20 mouse cellular contexts compared by ENCODE assay signal in genomic region chr11:113691318-113691717, GRCm38 (mm10). TPM values are rescaled to one million over a fixed set of nuclear protein-coding genes. Genes with fewer than 3 reads are reported as not detected.
DNase-seq lines count a peak whose midpoint lies in the region; ATAC-seq and TF ChIP-seq lines count a peak whose summit lies in the region.
"Had no signal": no experiment of that assay in that cellular context is flagged by ENCODE, and none has a peak within 500 bp of the region (broad histone marks: within the 10 kb centered on the region; RNA-seq: fewer than 3 reads in every experiment).

No protein-coding gene starts in this region.

- H3K9ac ChIP-seq in kidney, embryonic 15.5 days: no peak overlapping the region
- H3K9ac ChIP-seq in stomach, embryonic 16.5 days (ENCODE audit: low read length): no peak overlapping the region
- H3K9ac ChIP-seq: limb, embryonic 13.5 days; neural tube, embryonic 13.5 days had no signal

- no peak overlapping the region for H3K4me3 ChIP-seq in kidney, embryonic 15.5 days (replicated peaks)
- no peak overlapping the region for H3K4me3 ChIP-seq in spleen, adult 2 months (ENCODE audit: extremely low read depth, insufficient read depth, insufficient read length)
- H3K4me3 ChIP-seq in stomach, embryonic 16.5 days (replicated peaks; ENCODE audit: low read length): no peak overlapping the region
- H3K4me3 ChIP-seq: erythroblast, embryonic 14.5 days; limb, embryonic 13.5 days; neural tube, embryonic 13.5 days had no signal

- WGBS in kidney, embryonic 15.5 days: 87% methylated on average over 5 of the region's 5 CpGs
- WGBS in spleen, adult 2 months: 84% methylated on average over 5 of the region's 5 CpGs
- WGBS in stomach, embryonic 16.5 days: 82% methylated on average over 5 of the region's 5 CpGs

- H3K9me3 ChIP-seq in kidney, embryonic 15.5 days (replicated peaks): no peaks in the 10 kb centered on the region
- H3K9me3 ChIP-seq in stomach, embryonic 16.5 days (replicated peaks; ENCODE audit: control insufficient read depth, low read length): no peaks in the 10 kb centered on the region
- H3K9me3 ChIP-seq: limb, embryonic 13.5 days; neural tube, embryonic 13.5 days had no signal

- H3K36me3 ChIP-seq in kidney, embryonic 15.5 days: peaks cover 95% of the 10 kb centered on the region
- H3K36me3 ChIP-seq in spleen, adult 2 months (ENCODE audit: control insufficient read depth, insufficient read depth, low read length): peaks cover 22% of the 10 kb centered on the region
- peaks cover 28% of the 10 kb centered on the region for H3K36me3 ChIP-seq in stomach, embryonic 16.5 days (ENCODE audit: control insufficient read depth, insufficient read depth, low read length)

- no peak overlapping the region for H3K27ac ChIP-seq in kidney, embryonic 15.5 days
- peak overlapping the region; percentile 39; the same call in 1 of the 2 replicates for H3K27ac ChIP-seq in spleen, adult 2 months (ENCODE audit: insufficient read depth, low read length)
- H3K27ac ChIP-seq in stomach, embryonic 16.5 days (ENCODE audit: low read length): 0 out of 2 replicates have a peak overlapping the region, but pooled peaks have one; percentile 20
- H3K27ac ChIP-seq: limb, embryonic 13.5 days; neural tube, embryonic 13.5 days had no signal

- peak; percentile 60 for DNase-seq in kidney, adult 11 months
- no peak for DNase-seq in spleen, adult 2 months (ENCODE audit: low read depth in 1 of 2, low spot score in 2 of 2)
- no peak for DNase-seq in spleen, adult 18-20 months
- DNase-seq in kidney, adult 9 months: peak; percentile 62
- no peak for DNase-seq in frontal cortex, postnatal 14 days (ENCODE audit: low spot score in 2 of 2)
- no peak for DNase-seq in left cerebral cortex, adult 11 months (ENCODE audit: low spot score)
- DNase-seq: cerebellum, adult 2 months; gastrocnemius, postnatal 25 days; layer of hippocampus, adult 9-11 months; lung, adult 18-20 months; lung, postnatal 14 days; midbrain, embryonic 14.5 days; right cerebral cortex, adult 18-20 months; thymus, postnatal 14 days had no signal

- H3K27me3 ChIP-seq in kidney, embryonic 15.5 days: no peaks in the 10 kb centered on the region
- H3K27me3 ChIP-seq in spleen, adult 2 months (ENCODE audit: control insufficient read depth, insufficient read depth, low read length): no peaks in the 10 kb centered on the region
- no peaks in the 10 kb centered on the region for H3K27me3 ChIP-seq in stomach, embryonic 16.5 days (ENCODE audit: control insufficient read depth, insufficient read depth, low read length)
- H3K27me3 ChIP-seq: limb, embryonic 13.5 days; neural tube, embryonic 13.5 days had no signal

- no peak overlapping the region for H3K4me2 ChIP-seq in kidney, embryonic 15.5 days
- no peak overlapping the region for H3K4me2 ChIP-seq in stomach, embryonic 16.5 days (ENCODE audit: low read depth, low read length)
- H3K4me2 ChIP-seq: limb, embryonic 13.5 days; neural tube, embryonic 13.5 days had no signal

- no peak for TF ChIP-seq CTCF in spleen, adult 2 months (IDR thresholded peaks at IDR 0.05; ENCODE audit: extremely low read depth, insufficient read depth, insufficient read length, insufficient replicate concordance)

- ATAC-seq in kidney, embryonic 15.5 days (replicated peaks; ENCODE audit: low FRiP score): no peak
- ATAC-seq in stomach, embryonic 16.5 days (ENCODE audit: insufficient read depth, low FRiP score): peak; percentile 54; the same call in 1 of the 2 replicates
- ATAC-seq: forebrain, embryonic 14.5 days had no signal

- TF ChIP-seq POLR2A in spleen, adult 2 months (IDR thresholded peaks at IDR 0.05; ENCODE audit: low read depth, low read length): no peak

- peaks cover 11% of the 10 kb centered on the region for H3K4me1 ChIP-seq in kidney, embryonic 15.5 days
- peaks cover 6% of the 10 kb centered on the region; the same call in 1 of the 2 replicates for H3K4me1 ChIP-seq in spleen, adult 2 months (ENCODE audit: control insufficient read depth, insufficient read depth, insufficient read length)
- peaks cover 10% of the 10 kb centered on the region for H3K4me1 ChIP-seq in stomach, embryonic 16.5 days (ENCODE audit: control insufficient read depth, insufficient read depth, low read length)

RNA-seq across cellular contexts. Expression of gene D11Wsu47e, which starts 7.1 kb away (rescaled TPM):
- polyA plus RNA-seq in kidney, embryonic 15.5 days (2015; fragmentation: Nextera tagmentation; extraction: Ambion mirVana): 21.3 and 22.0 TPM in 2 replicates
- 6.9 and 7.4 TPM in 2 replicates for polyA plus RNA-seq in spleen, adult 2 months (2012; rRNA removed)
- polyA plus RNA-seq in stomach, embryonic 16.5 days (2015; fragmentation: Nextera tagmentation; extraction: Ambion mirVana): 13.9 and 17.1 TPM in 2 replicates

RNA-seq across cellular contexts. Expression of gene Fam104a, which starts 7.4 kb away (rescaled TPM):
- polyA plus RNA-seq in kidney, embryonic 15.5 days (2015; fragmentation: Nextera tagmentation; extraction: Ambion mirVana): 44.4 and 45.3 TPM in 2 replicates
- polyA plus RNA-seq in spleen, adult 2 months (2012; rRNA removed): 20.1 and 28.4 TPM in 2 replicates
- polyA plus RNA-seq in stomach, embryonic 16.5 days (2015; fragmentation: Nextera tagmentation; extraction: Ambion mirVana): 36.2 and 41.2 TPM in 2 replicates

RNA-seq across cellular contexts. Expression of gene Cpsf4l, which starts 18.5 kb away (rescaled TPM):
- polyA plus RNA-seq in kidney, embryonic 15.5 days (2015; fragmentation: Nextera tagmentation; extraction: Ambion mirVana): 0.74 and 1.2 TPM in 2 replicates
- polyA plus RNA-seq in spleen, adult 2 months (2012; rRNA removed): not detected in 2 replicates
- 0.18 and 0.41 TPM in 2 replicates for polyA plus RNA-seq in stomach, embryonic 16.5 days (2015; fragmentation: Nextera tagmentation; extraction: Ambion mirVana)
- polyA plus RNA-seq: erythroblast, embryonic 14.5 days; forebrain, embryonic 14.5 days had no signal

RNA-seq across cellular contexts. Expression of gene Slc39a11, which starts 41.4 kb away (rescaled TPM):
- 22.0 and 22.2 TPM in 2 replicates for polyA plus RNA-seq in kidney, embryonic 15.5 days (2015; fragmentation: Nextera tagmentation; extraction: Ambion mirVana)
- polyA plus RNA-seq in spleen, adult 2 months (2012; rRNA removed): 11.6 and 13.6 TPM in 2 replicates
- polyA plus RNA-seq in stomach, embryonic 16.5 days (2015; fragmentation: Nextera tagmentation; extraction: Ambion mirVana): 47.9 and 50.3 TPM in 2 replicates

RNA-seq across cellular contexts. Expression of gene Cog1, which starts 42.3 kb away (rescaled TPM):
- polyA plus RNA-seq in kidney, embryonic 15.5 days (2015; fragmentation: Nextera tagmentation; extraction: Ambion mirVana): 23.6 and 25.6 TPM in 2 replicates
- 33.7 and 40.6 TPM in 2 replicates for polyA plus RNA-seq in spleen, adult 2 months (2012; rRNA removed)
- polyA plus RNA-seq in stomach, embryonic 16.5 days (2015; fragmentation: Nextera tagmentation; extraction: Ambion mirVana): 17.3 and 20.8 TPM in 2 replicates

Comparison
In these comparisons a context has a peak if more than half of its experiments do, and no peak if none do; other contexts are left out.
1. DNase-seq: peak in kidney, adult 11 months (single experiment) and kidney, adult 9 months (single experiment); none in spleen, adult 2 months (0 of 2), spleen, adult 18-20 months (0 of 2), frontal cortex, postnatal 14 days (0 of 2) and left cerebral cortex, adult 11 months (single experiment).